Mouse (Mus musculus): Measurements from ENCODE around the gene Mpdu1. TPM values are rescaled to one million over a fixed set of nuclear protein-coding genes. Genes with fewer than 3 reads are reported as not detected.
"Not testable (repeated sequence)": the region's sequence is repeated elsewhere in the genome, so short reads cannot be mapped to it uniquely, and the experiment has no call there.

The Mpdu1 gene
- polyA plus RNA-seq, 1 experiment from 2014 or later = 75.2 TPM

- no peak for DNase-seq (ENCODE audit: low spot score)
These were observed 3.1 kb upstream of the Mpdu1 start for GRCm38 (mm10) chr11:69665457-69665960.

GRCm38 (mm10) chr11:69664841-69665240 is 2.4 kb upstream of the Mpdu1 start:
- no peak for DNase-seq (ENCODE audit: low spot score)

GRCm38 (mm10) chr11:69663795-69664194 is 1.4 kb upstream of the Mpdu1 start:
- DNase-seq (ENCODE audit: low spot score) = no peak

- DNase-seq (ENCODE audit: low spot score) = no peak
These were observed 677 bp upstream of the Mpdu1 start for GRCm38 (mm10) chr11:69662967-69663671.

GRCm38 (mm10) chr11:69661221-69661881 is 1.1 kb downstream of the Mpdu1 start:
- no peak for DNase-seq (ENCODE audit: low spot score)

- DNase-seq (ENCODE audit: low spot score) = no peak
These were observed 5.0 kb downstream of the Mpdu1 start for GRCm38 (mm10) chr11:69657462-69657881.

GRCm38 (mm10) chr11:69656617-69657461 is 5.6 kb downstream of the Mpdu1 start:
- peak; percentile 78 for DNase-seq (ENCODE audit: low spot score)

GRCm38 (mm10) chr11:69656065-69656455 is 6.4 kb downstream of the Mpdu1 start:
- DNase-seq (ENCODE audit: low spot score) = no peak

- DNase-seq (ENCODE audit: low spot score) = peak; percentile 57
These were observed 7.0 kb downstream of the Mpdu1 start, which contains the start of gene Sox15 for GRCm38 (mm10) chr11:69655264-69656064. Sox15 (plus strand) TSS chr11:69655314.

GRCm38 (mm10) chr11:69654760-69655159 is 7.7 kb downstream of the Mpdu1 start:
- no peak for DNase-seq (ENCODE audit: low spot score)

- DNase-seq (ENCODE audit: low spot score) = no peak
These were observed 9.0 kb downstream of the Mpdu1 start for GRCm38 (mm10) chr11:69653399-69653798.

GRCm38 (mm10) chr11:69645860-69646259 is 16.6 kb downstream of the Mpdu1 start:
- DNase-seq (ENCODE audit: low spot score) = no peak

- no peak for DNase-seq (ENCODE audit: low spot score)
These were observed 27.0 kb downstream of the Mpdu1 start for GRCm38 (mm10) chr11:69635471-69635870.

GRCm38 (mm10) chr11:69633128-69633866 is 29.1 kb downstream of the Mpdu1 start:
- no peak for DNase-seq (ENCODE audit: low spot score)

- DNase-seq (ENCODE audit: low spot score) = peak; percentile 100
These were observed 30.0 kb downstream of the Mpdu1 start, which contains the start of gene Fxr2 for GRCm38 (mm10) chr11:69632284-69633089. Fxr2 (plus strand) TSS chr11:69632990.

- peak; percentile 36 for DNase-seq (ENCODE audit: low spot score)
These were observed 32.6 kb downstream of the Mpdu1 start for GRCm38 (mm10) chr11:69629802-69630201.

- peak; percentile 73 for DNase-seq (ENCODE audit: low spot score)
These were observed 34.2 kb downstream of the Mpdu1 start for GRCm38 (mm10) chr11:69628286-69628685.

- not testable (repeated sequence) for DNase-seq (ENCODE audit: low spot score)
These were observed 38.1 kb downstream of the Mpdu1 start for GRCm38 (mm10) chr11:69624339-69624738.

GRCm38 (mm10) chr11:69623006-69623405 is 39.4 kb downstream of the Mpdu1 start:
- DNase-seq (ENCODE audit: low spot score) = no peak
